Mouse (Mus musculus) forebrain, embryonic 15.5 days (tissue): ENCODE data around the gene Zbtb1. TPM values are rescaled to one million over a fixed set of nuclear protein-coding genes. Genes with fewer than 3 reads are reported as not detected.

Experiments
- polyA plus RNA-seq: library from polyadenylated mRNA; unstranded; fragments of >200 nt; fragmentation: Nextera tagmentation; extraction: Ambion mirVana; gene quantifications from 2 replicates; pipeline ENCODE4 v1.2.1, GENCODE M21; 2015

Zbtb1 gene
- polyA plus RNA-seq, 1 experiment from 2014 or later, result 4.5 TPM

Other genes with a start within 250 kb of the Zbtb1 start
- gene Esr2, start 193.0 kb upstream of the Zbtb1 start, polyA plus RNA-seq, result 0.22 TPM in 2 replicates
- gene Tex21, start 123.5 kb upstream of the Zbtb1 start, polyA plus RNA-seq, result not detected in 2 replicates
- 45.2 and 46.4 TPM in 2 replicates for gene Mthfd1, start 115.0 kb upstream of the Zbtb1 start, polyA plus RNA-seq
- 7.3 and 7.4 TPM in 2 replicates for gene Akap5, start 45.4 kb upstream of the Zbtb1 start, polyA plus RNA-seq
- gene Zbtb25, start 664 bp upstream of the Zbtb1 start, polyA plus RNA-seq, result 16.2 and 19.0 TPM in 2 replicates
- gene Hspa2, start 33.9 kb downstream of the Zbtb1 start, polyA plus RNA-seq, result 4.5 and 5.7 TPM in 2 replicates
- gene Ppp1r36, start 47.3 kb downstream of the Zbtb1 start, polyA plus RNA-seq, result 1.2 TPM in 2 replicates
- 0.79 and 1.2 TPM in 2 replicates for gene Plekhg3, start 160.6 kb downstream of the Zbtb1 start, polyA plus RNA-seq